Mouse (Mus musculus) heart, postnatal 0 days (tissue): Measurements from ENCODE around the gene Ndufv1.

ENCODE experiments used
- CTCF ChIP-seq: IDR thresholded peaks from 2 replicates; pipeline ENCODE4 v1.5.1; 2016; ENCODE audit warnings: antibody characterized with exemption, control low read depth, low read depth
- EP300 ChIP-seq: IDR thresholded peaks from 2 replicates; pipeline ENCODE4 v1.6.1; 2016; ENCODE audit warnings: antibody characterized with exemption, low read depth

DNA sequence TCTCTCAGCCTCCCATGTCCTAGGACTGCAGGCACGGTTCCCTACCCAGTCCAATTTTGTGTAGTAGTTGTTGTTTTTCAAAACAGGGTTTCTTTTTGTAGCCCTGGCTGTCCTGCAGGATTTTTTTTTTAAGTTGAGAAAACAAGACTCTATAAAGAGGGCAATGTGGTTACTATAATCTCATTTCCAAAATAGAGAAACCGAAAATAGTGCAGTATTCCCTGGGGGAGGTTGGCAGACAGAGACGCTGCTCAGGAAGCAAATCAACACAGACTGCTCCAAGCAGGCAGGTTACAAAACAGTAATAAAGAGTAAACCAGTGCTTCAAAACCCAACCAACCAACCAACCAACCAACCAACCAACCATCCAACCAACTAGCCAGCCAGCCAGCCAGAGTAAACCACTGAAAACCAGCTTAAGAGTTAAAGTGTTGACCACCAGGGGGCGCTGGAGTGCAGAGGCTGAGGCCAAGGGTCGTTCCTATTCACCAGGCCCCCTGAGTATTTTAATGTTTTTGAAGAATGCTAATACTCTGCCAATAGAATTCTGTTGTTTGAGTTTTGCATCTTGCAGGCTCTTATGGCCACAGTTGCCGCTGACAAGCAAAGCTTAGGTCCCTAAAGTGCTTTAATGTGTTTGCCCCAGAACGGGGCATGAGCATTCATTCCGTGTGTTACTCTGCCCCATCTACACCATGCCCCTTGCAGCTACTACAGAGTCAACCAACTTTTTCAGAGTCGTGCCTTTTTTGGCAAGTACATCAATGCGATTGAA lies 39.3 kb upstream of the Ndufv1 start:
- TF ChIP-seq CTCF, result peak; percentile 82
- no peak for TF ChIP-seq EP300
